Mouse (Mus musculus) kidney, embryonic 14.5 days (tissue): ENCODE measurements around the gene Fgf12. TPM values are rescaled to one million over a fixed set of nuclear protein-coding genes. Genes with fewer than 3 reads are reported as not detected.

Experiments used
- ATAC-seq: fragments of 200-750 bp; cut with Nextera tagmentation; 2 replicates; pipeline ENCODE4 v1.8.0; 2017; ENCODE audit warnings: moderate number of reproducible peaks, mild to moderate bottlenecking, moderate TSS enrichment, moderate library complexity; ENCODE audit not compliant: low FRiP score, low TSS enrichment
- H3K27ac ChIP-seq: fragments of 300-500 bp; sonication (generic); 2 replicates; pipeline ENCODE4 v1.5.1; 2014; ENCODE audit warnings: low read depth, mild to moderate bottlenecking, low read length, moderate library complexity, mixed read lengths
- H3K27me3 ChIP-seq: fragments of 300-500 bp; sonication (generic); 2 replicates; pipeline ENCODE4 v1.6.1; 2014; ENCODE audit warnings: mild to moderate bottlenecking, low read length; ENCODE audit not compliant: control insufficient read depth, insufficient read depth
- H3K36me3 ChIP-seq: fragments of 300-500 bp; sonication (generic); 2 replicates; pipeline ENCODE4 v1.6.1; 2014; ENCODE audit warnings: low read length, mixed read lengths; ENCODE audit not compliant: control insufficient read depth, insufficient read depth
- H3K4me1 ChIP-seq: fragments of 300-500 bp; sonication (generic); 2 replicates; pipeline ENCODE4 v1.6.1; 2014; ENCODE audit warnings: low read length, mixed read lengths; ENCODE audit not compliant: control insufficient read depth, insufficient read depth
- H3K4me2 ChIP-seq: fragments of 300-500 bp; sonication (generic); replicated peaks from 2 replicates; pipeline ENCODE4 v1.6.1; 2014; ENCODE audit warnings: low read depth, mild to moderate bottlenecking, low read length
- H3K4me3 ChIP-seq: fragments of 300-500 bp; sonication (generic); 2 replicates; pipeline ENCODE4 v1.5.1; 2014; ENCODE audit warnings: mild to moderate bottlenecking, low read length
- H3K9ac ChIP-seq: fragments of 300-500 bp; sonication (generic); 2 replicates; pipeline ENCODE4 v1.6.1; 2014; ENCODE audit warnings: low read depth, mild to moderate bottlenecking, low read length, moderate library complexity
- H3K9me3 ChIP-seq: fragments of 300-500 bp; sonication (generic); 2 replicates; pipeline ENCODE4 v1.6.1; 2016; ENCODE audit warnings: low read length; ENCODE audit not compliant: control insufficient read depth
- WGBS: fragments of 180-500 bp; shearing (Covaris S2); extraction: QIAGEN DNeasy Blood & Tissue Kit; methylation state at CpG from one replicate; pipeline ENCODE4 v1.1.7; 2014; 5-methylcytosine and 5-hydroxymethylcytosine counted together
- polyA plus RNA-seq: library from polyadenylated mRNA; unstranded; fragments of >200 nt; fragmentation: Nextera tagmentation; extraction: Ambion mirVana; gene quantifications from 2 replicates; pipeline ENCODE4 v1.2.1, GENCODE M21; 2014

Fgf12 gene
- polyA plus RNA-seq, 1 experiment from 2014 or later = 4.0 TPM

DNA sequence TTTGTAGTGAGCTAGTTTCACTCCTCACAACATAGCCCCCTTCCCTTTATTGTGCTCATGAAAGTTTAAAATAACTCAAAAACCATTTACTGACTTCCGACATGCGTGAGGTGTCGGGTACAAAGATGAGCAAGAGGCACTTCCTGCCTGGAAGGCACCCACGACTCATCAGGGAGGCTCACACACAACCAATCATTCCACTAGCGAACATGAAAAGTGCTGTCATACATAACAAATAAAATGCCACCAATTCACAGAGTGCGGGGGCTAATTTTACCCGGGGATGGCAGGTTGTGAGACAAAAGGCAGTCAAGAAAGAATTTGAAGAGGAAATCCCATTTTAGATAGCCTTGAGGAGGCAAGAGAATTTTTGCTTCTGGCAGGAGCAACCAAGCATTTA, 344.6 kb downstream of the Fgf12 start:
- 67% methylated on average over 7 of the region's 7 CpGs for WGBS
- ATAC-seq = no peak
- no peaks in the 10 kb centered on the region for H3K4me1 ChIP-seq
- no peak overlapping the region for H3K9ac ChIP-seq
- H3K4me3 ChIP-seq = no peak overlapping the region
- no peak overlapping the region for H3K4me2 ChIP-seq
- no peaks in the 10 kb centered on the region for H3K9me3 ChIP-seq
- H3K27ac ChIP-seq = no peak overlapping the region
- no peaks in the 10 kb centered on the region for H3K36me3 ChIP-seq
- H3K27me3 ChIP-seq = no peaks in the 10 kb centered on the region

DNA sequence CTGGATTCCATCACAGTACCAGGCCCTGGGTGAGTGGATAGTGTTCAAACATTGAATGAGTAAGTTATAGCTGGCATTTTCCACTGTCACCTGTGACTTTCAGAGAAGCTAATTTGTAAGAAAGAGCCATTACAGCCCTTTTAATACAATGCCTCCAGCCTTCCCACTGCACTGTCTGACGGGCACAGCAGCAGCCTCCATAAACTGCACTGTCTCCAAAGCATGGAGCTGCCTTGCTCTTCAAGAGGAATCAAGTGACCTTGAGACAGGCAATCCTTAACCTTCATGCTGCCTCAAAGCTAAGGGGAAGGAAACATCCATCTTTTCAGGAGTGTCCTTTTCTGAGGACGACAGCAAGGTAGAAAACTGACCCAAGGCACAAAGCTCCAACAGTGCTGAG, 345.0 kb downstream of the Fgf12 start:
- Histone ChIP-seq H3K36me3 (no peaks in the 10 kb centered on the region), H3K9ac (no peak overlapping the region), H3K9me3 (no peaks in the 10 kb centered on the region), H3K4me2 (no peak overlapping the region), H3K4me1 (no peaks in the 10 kb centered on the region), H3K27ac (no peak overlapping the region), H3K27me3 (no peaks in the 10 kb centered on the region), H3K4me3 (no peak overlapping the region)
- no peak for ATAC-seq
- WGBS = 40% methylated on average over 2 of the region's 2 CpGs

DNA sequence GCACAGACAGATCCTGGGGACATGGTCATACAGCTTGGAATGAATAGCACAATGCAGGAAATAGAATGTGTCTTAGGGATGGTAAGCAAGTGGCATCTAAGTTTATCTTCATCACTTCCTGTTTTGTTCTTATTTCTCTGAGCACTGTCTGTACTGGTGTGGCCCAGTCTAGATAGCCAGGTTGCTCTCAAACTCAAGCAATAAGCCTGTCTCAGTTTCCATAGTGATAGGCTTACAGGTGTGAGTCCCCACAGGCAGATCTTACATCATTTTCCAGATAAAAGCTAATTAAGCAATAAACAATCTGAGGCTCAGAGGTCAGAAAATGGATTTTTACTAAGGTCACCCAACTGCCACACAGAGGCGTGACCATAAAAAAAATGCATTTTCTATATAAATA, 348.7 kb downstream of the Fgf12 start:
- no peak overlapping the region for H3K27ac ChIP-seq
- no peaks in the 10 kb centered on the region for H3K9me3 ChIP-seq
- WGBS = 91% methylated on average over 1 of the region's 1 CpGs
- H3K9ac ChIP-seq = no peak overlapping the region
- H3K4me1 ChIP-seq = no peaks in the 10 kb centered on the region
- no peaks in the 10 kb centered on the region for H3K27me3 ChIP-seq
- no peak overlapping the region for H3K4me3 ChIP-seq
- no peak for ATAC-seq
- H3K4me2 ChIP-seq = no peak overlapping the region
- no peaks in the 10 kb centered on the region for H3K36me3 ChIP-seq

DNA sequence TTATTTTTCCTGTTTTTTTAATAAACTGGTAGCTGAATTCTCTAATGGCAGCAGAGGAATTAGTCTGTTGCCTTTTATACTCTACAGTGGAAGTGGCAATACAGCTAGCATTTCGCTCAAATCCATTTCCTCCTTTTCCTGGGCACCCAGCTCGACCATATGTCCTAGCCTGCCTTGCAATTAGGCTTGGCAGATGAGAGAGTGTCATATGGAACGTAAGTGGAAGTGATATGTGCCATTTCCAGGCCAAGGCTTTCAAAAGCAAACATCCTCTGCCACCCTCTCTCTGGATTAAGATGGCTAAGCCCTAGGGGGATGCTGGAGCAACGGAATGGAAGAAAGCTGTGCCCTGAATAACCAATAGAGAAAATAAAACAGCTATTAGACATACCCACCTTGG, 350.2 kb downstream of the Fgf12 start:
- H3K4me3 ChIP-seq = no peak overlapping the region
- ATAC-seq = no peak
- 77% methylated on average over 4 of the region's 4 CpGs for WGBS
- H3K27ac ChIP-seq = no peak overlapping the region
- H3K4me2 ChIP-seq = no peak overlapping the region
- no peaks in the 10 kb centered on the region for H3K27me3 ChIP-seq
- no peaks in the 10 kb centered on the region for H3K36me3 ChIP-seq
- H3K9ac ChIP-seq = no peak overlapping the region
- H3K4me1 ChIP-seq = no peaks in the 10 kb centered on the region
- H3K9me3 ChIP-seq = no peaks in the 10 kb centered on the region

DNA sequence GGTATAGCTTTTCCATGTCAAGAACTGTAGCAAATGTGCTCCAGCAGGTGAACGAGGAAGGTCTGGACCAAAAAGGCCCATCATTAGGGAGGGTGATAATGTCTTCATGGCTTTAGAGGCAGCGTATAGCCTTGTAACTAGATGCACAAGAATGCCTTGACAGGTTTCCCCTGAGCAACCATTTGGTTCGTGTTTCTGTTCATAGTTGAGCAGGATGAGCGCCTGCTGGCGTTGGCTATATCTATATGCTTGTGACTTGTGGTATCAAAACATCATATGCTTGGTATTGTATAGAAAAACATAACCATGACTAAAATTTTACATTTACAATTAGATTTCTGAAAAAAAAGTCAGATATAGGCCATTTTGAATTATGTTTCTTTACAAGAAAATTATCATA, 361.6 kb downstream of the Fgf12 start:
- no peaks in the 10 kb centered on the region for H3K9me3 ChIP-seq
- ATAC-seq = no peak
- 82% methylated on average over 5 of the region's 5 CpGs for WGBS

DNA sequence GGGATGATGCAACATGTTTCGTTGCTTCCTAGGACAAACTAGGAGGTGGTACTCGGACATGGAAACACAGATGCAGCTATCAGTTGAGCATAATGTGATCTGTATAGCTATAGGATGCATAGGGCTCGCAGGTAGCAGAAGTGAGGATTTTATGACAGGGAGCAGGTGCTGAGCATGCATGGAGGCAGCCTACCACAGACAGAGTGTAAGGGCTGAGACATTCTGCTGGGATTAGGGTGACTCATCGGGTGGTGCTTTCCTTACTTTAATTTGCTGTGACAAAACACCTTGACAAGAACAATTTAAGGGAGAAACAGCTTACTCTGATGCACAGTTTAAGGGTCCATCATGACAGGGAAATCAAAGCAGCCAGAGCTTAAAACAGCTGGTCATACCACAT, 363.8 kb downstream of the Fgf12 start:
- H3K36me3 ChIP-seq = no peaks in the 10 kb centered on the region
- H3K27me3 ChIP-seq = no peaks in the 10 kb centered on the region
- H3K27ac ChIP-seq = no peak overlapping the region
- H3K9ac ChIP-seq = no peak overlapping the region
- H3K9me3 ChIP-seq = no peaks in the 10 kb centered on the region
- ATAC-seq = no peak
- H3K4me2 ChIP-seq = no peak overlapping the region
- WGBS = 80% methylated on average over 4 of the region's 4 CpGs
- H3K4me1 ChIP-seq = no peaks in the 10 kb centered on the region
- H3K4me3 ChIP-seq = no peak overlapping the region

More for the DNA sequence above, 361.6 kb downstream of the Fgf12 start:
- no peak overlapping the region for H3K27ac ChIP-seq
- no peaks in the 10 kb centered on the region for H3K4me1 ChIP-seq
- H3K4me3 ChIP-seq = no peak overlapping the region
- no peaks in the 10 kb centered on the region for H3K36me3 ChIP-seq
- no peak overlapping the region for H3K4me2 ChIP-seq
- no peaks in the 10 kb centered on the region for H3K27me3 ChIP-seq
- H3K9ac ChIP-seq = no peak overlapping the region

DNA sequence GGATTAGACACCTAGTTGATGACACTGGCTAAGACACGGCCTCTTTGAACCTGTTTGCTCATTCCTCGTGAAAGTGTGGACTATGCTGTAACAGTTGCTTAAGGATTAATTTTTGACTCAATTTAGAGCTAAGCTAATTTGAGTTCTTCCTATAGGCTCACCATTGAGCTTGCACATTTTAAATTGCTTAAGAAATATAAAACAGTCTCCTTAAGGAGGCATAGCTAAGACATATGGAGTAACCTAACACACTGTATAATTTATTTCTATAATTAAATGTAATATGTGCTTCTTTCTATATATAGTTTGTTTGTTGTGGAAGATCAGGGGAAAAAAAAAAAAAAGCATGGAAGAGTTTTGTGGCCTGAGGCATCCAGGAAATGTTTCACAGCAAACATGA, 378.1 kb downstream of the Fgf12 start:
- no peak overlapping the region for H3K4me3 ChIP-seq
- no peak overlapping the region for H3K9ac ChIP-seq
- no peak overlapping the region for H3K27ac ChIP-seq
- no peak overlapping the region for H3K4me2 ChIP-seq
- no peaks in the 10 kb centered on the region for H3K4me1 ChIP-seq
- WGBS = 69% methylated on average over 2 of the region's 2 CpGs
- no peak for ATAC-seq
- no peaks in the 10 kb centered on the region for H3K36me3 ChIP-seq
- H3K27me3 ChIP-seq = no peaks in the 10 kb centered on the region
- H3K9me3 ChIP-seq = no peaks in the 10 kb centered on the region

DNA sequence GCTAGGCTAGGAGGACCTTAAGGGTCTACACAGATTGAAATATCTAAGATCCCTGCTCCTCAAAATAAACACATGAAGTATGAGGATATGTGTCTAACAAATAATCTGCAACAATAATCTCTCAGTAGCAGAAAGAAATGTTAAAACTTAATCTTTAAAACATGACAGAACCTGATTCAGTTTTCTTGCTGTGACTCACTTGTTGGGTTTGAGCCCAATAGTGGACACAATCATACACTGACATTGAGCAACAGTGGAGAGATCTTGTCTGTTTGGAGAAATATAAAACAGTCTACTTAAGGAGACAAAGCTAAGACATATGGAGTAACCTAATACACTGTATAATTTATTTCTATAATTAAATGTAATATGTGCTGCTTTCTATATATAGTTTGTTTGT, 379.6 kb downstream of the Fgf12 start:
- Histone ChIP-seq H3K27ac (no peak overlapping the region), H3K4me2 (no peak overlapping the region), H3K36me3 (no peaks in the 10 kb centered on the region), H3K4me3 (no peak overlapping the region), H3K9ac (no peak overlapping the region), H3K4me1 (no peaks in the 10 kb centered on the region), H3K9me3 (no peaks in the 10 kb centered on the region), H3K27me3 (no peaks in the 10 kb centered on the region)
- ATAC-seq = no peak

DNA sequence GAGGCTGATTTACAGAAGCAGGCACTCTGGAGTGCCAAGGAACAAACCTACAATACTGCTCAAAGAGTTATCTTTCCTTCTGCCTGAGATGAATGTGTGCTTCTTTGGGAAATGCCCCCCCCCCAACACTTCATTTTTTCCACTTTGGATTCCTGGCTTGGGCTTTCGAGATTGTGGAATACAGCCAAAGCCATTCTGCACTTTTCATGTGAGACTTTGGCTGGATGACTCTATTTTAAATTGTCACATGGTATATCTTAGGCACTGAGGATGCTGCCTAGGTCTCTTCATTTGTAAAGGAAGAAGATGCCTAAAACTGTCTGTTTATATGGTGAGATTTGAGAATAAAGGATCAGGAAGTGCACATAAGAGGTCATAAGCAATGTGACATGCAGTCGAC, 402.2 kb downstream of the Fgf12 start:
- Histone ChIP-seq H3K4me3 (no peak overlapping the region), H3K4me1 (no peaks in the 10 kb centered on the region), H3K9me3 (no peaks in the 10 kb centered on the region), H3K27me3 (no peaks in the 10 kb centered on the region), H3K9ac (no peak overlapping the region), H3K4me2 (no peak overlapping the region), H3K27ac (no peak overlapping the region), H3K36me3 (no peaks in the 10 kb centered on the region)
- no peak for ATAC-seq
- WGBS = 72% methylated on average over 2 of the region's 2 CpGs

DNA sequence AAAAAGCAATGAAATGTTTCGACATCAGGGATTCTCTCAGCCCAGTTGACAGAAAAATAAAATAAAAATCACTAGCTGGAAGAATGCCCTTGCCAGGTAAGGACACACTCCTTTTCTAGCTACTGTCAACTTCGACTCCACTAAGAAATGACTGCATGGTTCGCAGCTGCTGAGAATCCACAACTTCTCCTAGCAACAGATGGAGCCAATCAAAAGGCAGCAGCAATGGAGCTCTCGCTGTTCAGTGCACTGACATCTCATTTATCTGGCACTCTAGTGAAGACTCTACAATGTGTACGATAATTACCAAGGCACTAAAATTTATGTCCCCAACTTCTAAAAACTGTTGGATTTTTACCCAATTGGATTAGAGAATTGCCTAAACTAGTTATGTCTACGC, 407.5 kb downstream of the Fgf12 start:
- Histone ChIP-seq H3K4me3 (no peak overlapping the region), H3K27ac (no peak overlapping the region), H3K9ac (no peak overlapping the region), H3K36me3 (no peaks in the 10 kb centered on the region), H3K4me1 (no peaks in the 10 kb centered on the region), H3K27me3 (no peaks in the 10 kb centered on the region), H3K4me2 (no peak overlapping the region), H3K9me3 (no peaks in the 10 kb centered on the region)
- peak; percentile 52; the same call in 1 of the 2 replicates for ATAC-seq
- WGBS = 38% methylated on average over 6 of the region's 6 CpGs
